Mouse (Mus musculus) liver, adult (tissue): Measurements from ENCODE around the gene Nfya.
A peak's percentile ranks its signal among the peaks of the same experiment; 100 is the strongest.

Source experiments
- GATA4 ChIP-seq: IDR thresholded peaks from 2 replicates; pipeline ENCODE4 v1.6.1; 2014; ENCODE audit warnings: mild to moderate bottlenecking, low read length; ENCODE audit not compliant: insufficient replicate concordance

Gene Nfya

DNA sequence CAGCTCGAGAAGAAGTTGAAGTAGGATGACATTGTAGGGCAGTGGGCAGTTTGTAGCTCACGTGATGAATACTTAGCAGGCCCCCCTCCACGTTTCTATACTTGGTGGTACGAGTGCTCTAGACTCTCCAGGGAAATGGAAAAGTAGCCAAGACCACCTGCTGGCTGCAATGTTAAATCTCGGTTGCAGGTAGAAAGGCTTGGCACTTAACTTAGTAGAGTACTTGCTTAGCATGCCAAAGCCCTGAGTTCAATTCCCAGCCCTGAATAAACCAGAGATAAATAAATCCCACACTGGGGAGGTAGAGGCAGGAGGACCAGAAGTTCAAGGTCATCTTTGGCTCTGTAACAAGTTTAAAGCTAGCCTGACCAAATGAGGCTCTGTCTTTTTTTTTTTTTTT lies 24.8 kb upstream of the Nfya start:
- TF ChIP-seq GATA4 = no peak

GRCm38 (mm10) chr17:48433689-48434330 lies 24.1 kb upstream of the Nfya start:
- no peak for TF ChIP-seq GATA4

DNA sequence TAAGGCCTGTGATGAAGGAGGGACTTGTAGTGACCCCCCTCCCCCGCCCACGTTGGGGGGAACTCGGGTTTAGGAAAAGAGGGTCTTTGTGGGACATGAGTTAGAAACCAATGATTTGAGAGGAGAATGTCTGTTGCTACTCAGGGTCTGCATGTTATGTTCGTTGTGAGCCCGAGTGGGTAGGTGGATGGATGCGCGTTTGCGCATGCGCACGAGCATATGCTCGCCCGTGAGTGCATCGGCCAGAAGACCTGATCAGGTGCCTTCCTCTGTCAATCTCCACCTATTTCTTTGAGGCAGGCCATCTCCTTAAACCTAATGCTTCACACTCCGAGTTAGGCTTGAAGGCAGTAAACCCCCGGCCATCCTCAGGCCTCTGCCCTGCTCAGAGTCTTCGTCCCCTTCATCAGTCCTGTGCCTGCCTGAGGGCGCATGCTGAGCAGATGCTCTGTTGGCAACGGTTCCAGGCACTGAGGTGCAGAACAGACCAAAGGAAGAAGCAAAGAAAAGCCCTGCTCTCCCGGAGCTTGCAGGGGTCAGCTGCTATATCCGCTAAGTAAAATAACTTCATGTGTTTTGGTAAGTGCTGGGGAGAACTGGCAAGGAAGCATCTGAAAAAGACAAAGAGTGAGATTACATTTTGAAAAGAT lies 23.4 kb upstream of the Nfya start:
- no peak for TF ChIP-seq GATA4

GRCm38 (mm10) chr17:48432158-48432980 lies 22.7 kb upstream of the Nfya start, which contains the start of gene Apobec2:
Apobec2 (minus strand) TSS chr17:48432930.
- TF ChIP-seq GATA4 = no peak

GRCm38 (mm10) chr17:48431054-48431453 lies 21.3 kb upstream of the Nfya start:
- no peak for TF ChIP-seq GATA4

GRCm38 (mm10) chr17:48430394-48430793 lies 20.7 kb upstream of the Nfya start:
- TF ChIP-seq GATA4 = no peak

GRCm38 (mm10) chr17:48427852-48428530 lies 18.3 kb upstream of the Nfya start:
- TF ChIP-seq GATA4 = no peak

- no peak for TF ChIP-seq GATA4
Measured at GRCm38 (mm10) chr17:48426991-48427750, 17.5 kb upstream of the Nfya start.

GRCm38 (mm10) chr17:48425823-48426612 lies 16.3 kb upstream of the Nfya start:
- no peak for TF ChIP-seq GATA4

DNA sequence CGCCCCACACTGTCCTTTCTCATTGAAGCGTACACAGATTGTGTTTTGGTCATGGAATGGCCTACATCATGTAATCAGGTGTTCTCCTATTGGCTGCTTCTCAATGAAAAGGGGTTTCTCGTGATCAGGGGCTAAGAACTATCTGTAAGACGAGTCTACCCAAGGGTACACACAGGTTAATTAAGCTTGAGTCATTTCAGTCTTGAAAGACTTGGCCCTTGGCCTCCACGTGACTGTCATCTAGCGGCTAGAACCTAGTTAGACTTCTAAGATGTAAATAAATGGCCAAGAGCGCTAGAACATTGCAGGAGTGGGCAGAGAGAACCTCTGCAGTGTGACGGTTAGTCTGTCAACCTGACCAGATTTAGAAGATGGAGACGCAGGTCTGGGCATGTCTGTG lies 14.5 kb upstream of the Nfya start:
- no peak for TF ChIP-seq GATA4

DNA sequence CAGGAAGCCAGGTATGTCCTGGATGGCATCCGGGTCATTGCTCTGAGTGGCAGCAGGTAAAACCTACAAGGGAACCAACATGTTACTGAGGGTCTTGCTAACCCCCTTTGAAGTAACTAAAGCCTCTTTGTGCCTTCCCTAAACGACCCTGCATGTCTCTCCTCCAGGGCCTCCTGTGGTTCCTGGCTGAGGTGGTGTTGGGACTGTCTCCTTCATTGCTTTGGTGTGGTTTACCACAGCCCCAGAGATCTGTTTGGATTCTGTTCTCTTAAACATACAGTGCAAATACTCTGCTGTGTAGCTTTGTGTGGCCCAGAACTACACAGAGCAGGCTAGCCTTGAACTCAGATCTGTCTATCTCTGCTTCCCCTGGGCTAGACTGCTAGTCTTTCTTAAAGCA lies 9.9 kb upstream of the Nfya start:
- no peak for TF ChIP-seq GATA4

DNA sequence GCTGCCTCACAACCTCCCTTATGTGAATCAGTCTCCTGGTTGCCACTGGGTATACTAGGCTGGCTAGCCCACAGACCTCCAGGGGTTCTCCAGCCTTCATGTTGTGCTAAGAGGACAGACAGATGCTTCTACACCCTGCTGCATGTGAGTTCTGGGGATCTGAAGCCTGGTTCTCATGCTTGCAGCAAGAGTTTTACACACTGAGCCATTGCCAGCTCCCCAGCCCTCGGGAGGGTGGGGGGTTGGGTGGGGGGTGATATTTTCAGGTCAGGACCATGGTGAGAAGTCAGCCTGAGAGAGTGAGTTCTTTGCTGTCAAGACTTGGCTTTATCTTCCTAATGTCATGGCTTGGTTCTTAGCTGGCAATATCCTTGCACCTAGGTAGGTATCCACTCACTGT lies 9.1 kb upstream of the Nfya start:
- no peak for TF ChIP-seq GATA4

DNA sequence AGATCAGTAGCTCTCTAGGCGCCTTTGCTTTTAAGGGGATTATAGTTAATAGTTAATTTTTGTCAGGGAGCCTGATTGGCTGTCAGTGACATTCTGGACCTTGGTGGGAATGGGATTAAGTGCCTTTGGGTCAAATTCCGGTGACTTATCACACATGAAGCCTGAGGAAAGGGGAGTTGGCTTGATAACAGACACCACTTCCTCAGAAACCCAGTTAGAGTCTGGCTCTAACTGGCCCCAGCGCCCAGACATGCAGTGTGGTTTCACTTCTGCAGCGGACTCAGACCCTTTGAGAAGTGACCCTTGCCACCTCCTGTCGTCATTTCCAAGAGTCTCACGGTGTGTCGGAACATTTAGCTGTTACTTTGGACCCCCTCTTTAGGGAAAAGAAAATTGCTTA lies 8.5 kb upstream of the Nfya start:
- TF ChIP-seq GATA4 = peak; percentile 80; the same call in 1 of the 2 replicates

GRCm38 (mm10) chr17:48417521-48417920 lies 7.8 kb upstream of the Nfya start:
- TF ChIP-seq GATA4 = no peak
